Mouse (Mus musculus) limb, embryonic 10.5 days (tissue): ENCODE measurements around the gene Rftn1. TPM values are rescaled to one million over a fixed set of nuclear protein-coding genes. Genes with fewer than 3 reads are reported as not detected.

Experiments
- DNase-seq: peaks from one replicate; pipeline ENCODE4 v3.0.0-alpha.2; 2017; ENCODE audit warnings: low spot score
- H3K27ac ChIP-seq: fragments of 300-500 bp; sonication (generic); 2 replicates; pipeline ENCODE4 v1.5.1; 2016; ENCODE audit warnings: mild to moderate bottlenecking
- H3K27me3 ChIP-seq: fragments of 300-500 bp; sonication (generic); 2 replicates; pipeline ENCODE4 v1.6.1; 2016; ENCODE audit warnings: low read depth, mild to moderate bottlenecking; ENCODE audit not compliant: poor library complexity, severe bottlenecking
- H3K36me3 ChIP-seq: fragments of 300-500 bp; sonication (generic); 2 replicates; pipeline ENCODE4 v1.6.1; 2016; ENCODE audit warnings: mild to moderate bottlenecking, moderate library complexity
- H3K4me1 ChIP-seq: fragments of 300-500 bp; sonication (generic); 2 replicates; pipeline ENCODE4 v1.6.1; 2016
- H3K4me3 ChIP-seq: fragments of 300-500 bp; sonication (generic); 2 replicates; pipeline ENCODE4 v1.5.1; 2016; ENCODE audit warnings: mild to moderate bottlenecking, moderate library complexity
- H3K9me3 ChIP-seq: fragments of 300-500 bp; sonication (generic); replicated peaks from 2 replicates; pipeline ENCODE4 v1.6.1; 2016; ENCODE audit warnings: mild to moderate bottlenecking
- WGBS: fragments of 180-500 bp; shearing (Covaris S2); methylation state at CpG from one replicate; pipeline ENCODE4 v1.1.7; 2016; 5-methylcytosine and 5-hydroxymethylcytosine counted together
- polyA plus RNA-seq: library from polyadenylated mRNA; unstranded; fragments of >200 nt; fragmentation: Nextera tagmentation; extraction: Ambion mirVana; gene quantifications from 2 replicates; pipeline ENCODE4 v1.2.1, GENCODE M21; 2016

The Rftn1 gene
- polyA plus RNA-seq, 1 experiment from 2014 or later: 7.2 TPM

DNA sequence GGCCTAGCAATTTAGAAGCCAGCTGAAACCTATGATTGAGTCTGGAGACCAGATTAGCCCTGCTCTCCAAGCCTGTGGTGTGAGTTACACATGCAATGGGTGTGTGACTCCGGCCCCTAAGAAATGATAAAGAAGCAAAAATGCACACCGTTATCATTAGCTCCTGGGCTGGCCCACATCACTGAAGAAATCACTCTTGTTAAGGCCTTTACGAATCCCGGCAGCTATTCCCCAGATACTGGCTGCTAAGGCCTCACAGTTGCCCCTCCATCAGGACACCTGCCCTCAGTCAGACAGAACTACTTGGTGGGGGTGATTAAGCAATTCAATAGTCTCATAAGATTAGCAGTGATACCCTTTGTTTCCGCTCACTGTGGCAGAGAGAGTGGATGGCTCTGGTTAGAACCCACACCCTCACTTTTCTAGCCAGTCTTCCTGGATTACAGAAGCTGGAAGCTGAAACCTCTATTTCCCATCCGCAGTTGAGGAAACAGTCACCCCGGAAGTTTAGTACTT lies 39.2 kb downstream of the Rftn1 start:
- Histone ChIP-seq H3K36me3 (no peaks in the 10 kb centered on the region), H3K9me3 (no peaks in the 10 kb centered on the region), H3K27me3 (no peaks in the 10 kb centered on the region), H3K4me1 (peaks cover 12% of the 10 kb centered on the region; the same call in 1 of the 2 replicates), H3K27ac (no peak overlapping the region; the same call in 1 of the 2 replicates), H3K4me3 (no peak overlapping the region)
- WGBS: 87% methylated on average over 7 of the region's 7 CpGs
- no peak for DNase-seq

DNA sequence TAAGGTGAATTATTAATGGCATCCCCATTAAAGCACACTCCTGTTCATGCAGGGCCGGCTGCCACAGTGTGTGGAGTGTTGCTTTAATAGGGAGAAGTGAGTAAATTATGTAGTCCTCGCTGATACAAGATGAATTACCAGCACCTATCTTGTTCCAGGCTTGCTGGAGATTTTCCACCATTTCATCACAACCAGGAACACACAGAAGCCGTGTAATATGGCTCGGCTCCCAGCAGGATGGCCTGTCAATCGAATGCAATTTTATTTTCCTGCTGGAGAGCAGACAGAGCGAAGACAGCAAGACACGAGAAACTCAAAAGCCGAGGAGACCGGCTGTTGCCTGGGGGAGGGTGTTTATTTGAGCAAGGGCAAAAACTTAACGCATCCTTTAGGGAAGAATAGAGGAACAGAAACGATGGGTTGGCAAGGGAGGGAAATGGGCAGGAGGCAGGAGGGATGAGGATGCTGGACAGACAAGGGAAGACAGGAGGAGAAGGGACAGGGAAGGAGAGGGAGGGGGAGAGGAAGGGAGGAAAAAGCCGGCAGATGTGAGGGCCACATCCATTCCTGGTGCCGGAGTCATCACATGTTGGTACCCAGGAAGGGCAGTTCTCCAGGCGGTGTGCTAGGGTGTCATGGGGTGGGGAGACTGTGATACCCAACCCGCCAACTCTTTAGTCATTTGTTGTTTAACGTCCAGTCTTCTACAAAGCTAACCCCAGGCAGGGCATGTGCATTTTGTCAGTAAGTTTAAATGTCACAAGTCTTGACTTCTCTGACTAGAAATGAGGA lies 39.9 kb downstream of the Rftn1 start:
- 84% methylated on average over 16 of the region's 16 CpGs for WGBS

DNA sequence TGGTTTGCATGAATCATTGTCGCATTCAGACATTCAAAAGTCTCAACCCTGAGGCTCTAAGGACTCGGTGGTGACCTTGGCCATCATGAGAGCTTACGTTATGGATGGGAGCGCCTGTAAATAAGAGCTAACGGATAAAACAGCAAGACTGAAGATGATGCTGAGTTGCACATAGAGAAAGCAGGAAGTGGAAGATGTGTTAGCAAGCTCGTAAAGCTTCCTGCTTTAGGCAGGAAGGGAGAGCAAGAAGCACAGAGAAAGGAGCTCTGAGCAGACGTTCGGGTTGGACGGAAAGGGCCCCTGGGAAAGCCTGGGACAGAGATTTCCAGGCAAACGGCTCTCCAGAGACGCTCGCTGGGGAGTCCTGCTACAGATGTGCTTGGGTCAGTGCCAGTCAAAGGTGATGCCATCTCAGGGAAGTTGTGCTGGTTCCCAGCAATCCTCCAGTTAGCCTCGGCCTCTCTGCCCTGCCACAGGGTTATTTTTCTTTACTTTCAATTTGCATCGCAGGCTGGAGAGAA lies 40.7 kb downstream of the Rftn1 start:
- Histone ChIP-seq H3K27me3 (no peaks in the 10 kb centered on the region), H3K4me3 (no peak overlapping the region), H3K4me1 (peaks cover 12% of the 10 kb centered on the region; the same call in 1 of the 2 replicates), H3K36me3 (no peaks in the 10 kb centered on the region), H3K27ac (no peak overlapping the region), H3K9me3 (no peaks in the 10 kb centered on the region)
- no peak for DNase-seq
- WGBS: 83% methylated on average over 14 of the region's 14 CpGs

More for the DNA sequence above, 39.9 kb downstream of the Rftn1 start:
- H3K9me3 ChIP-seq: no peaks in the 10 kb centered on the region
- H3K36me3 ChIP-seq: no peaks in the 10 kb centered on the region
- no peak for DNase-seq
- H3K27ac ChIP-seq: no peak overlapping the region
- H3K4me1 ChIP-seq: peaks cover 12% of the 10 kb centered on the region; the same call in 1 of the 2 replicates
- H3K4me3 ChIP-seq: no peak overlapping the region
- no peaks in the 10 kb centered on the region for H3K27me3 ChIP-seq

DNA sequence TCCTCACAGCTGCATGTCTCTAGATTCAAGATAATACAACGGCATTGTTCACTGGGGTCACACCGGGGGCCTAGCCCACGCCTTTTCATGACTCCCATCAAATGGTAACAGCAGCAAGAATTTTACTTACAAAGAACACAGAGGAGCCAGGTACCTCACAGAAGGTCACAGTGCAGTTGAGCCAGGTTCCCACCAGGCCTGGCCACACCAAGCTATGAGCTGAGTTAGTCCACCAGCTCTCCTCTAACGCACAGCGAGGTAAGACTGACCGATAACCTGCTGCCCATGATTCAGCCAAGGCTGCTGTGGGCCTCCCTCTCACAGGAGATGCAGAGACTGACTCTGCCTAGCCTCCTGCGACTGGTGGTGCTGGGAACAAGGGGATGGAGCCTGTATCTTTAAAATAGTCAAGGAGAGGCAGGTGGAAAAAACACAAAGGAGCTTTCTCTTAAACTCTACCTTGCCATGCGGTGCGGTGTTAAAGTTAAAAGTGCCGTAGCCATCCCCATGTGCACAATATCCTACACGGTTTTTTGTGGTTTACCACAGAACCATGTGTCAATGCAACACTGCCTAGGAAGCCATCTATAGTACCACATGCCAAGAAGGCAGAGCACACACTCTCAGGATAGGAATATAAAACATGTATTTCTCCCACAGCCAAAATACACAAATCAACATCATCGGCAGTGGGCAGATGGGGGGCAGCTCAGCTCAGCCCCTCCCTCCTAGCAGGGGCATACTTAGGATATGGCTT lies 42.5 kb downstream of the Rftn1 start:
- DNase-seq: no peak
- peaks cover 12% of the 10 kb centered on the region; the same call in 1 of the 2 replicates for H3K4me1 ChIP-seq
- no peak overlapping the region for H3K4me3 ChIP-seq
- no peaks in the 10 kb centered on the region for H3K36me3 ChIP-seq
- H3K9me3 ChIP-seq: no peaks in the 10 kb centered on the region
- no peaks in the 10 kb centered on the region for H3K27me3 ChIP-seq
- no peak overlapping the region for H3K27ac ChIP-seq
- WGBS: 94% methylated on average over 12 of the region's 12 CpGs

DNA sequence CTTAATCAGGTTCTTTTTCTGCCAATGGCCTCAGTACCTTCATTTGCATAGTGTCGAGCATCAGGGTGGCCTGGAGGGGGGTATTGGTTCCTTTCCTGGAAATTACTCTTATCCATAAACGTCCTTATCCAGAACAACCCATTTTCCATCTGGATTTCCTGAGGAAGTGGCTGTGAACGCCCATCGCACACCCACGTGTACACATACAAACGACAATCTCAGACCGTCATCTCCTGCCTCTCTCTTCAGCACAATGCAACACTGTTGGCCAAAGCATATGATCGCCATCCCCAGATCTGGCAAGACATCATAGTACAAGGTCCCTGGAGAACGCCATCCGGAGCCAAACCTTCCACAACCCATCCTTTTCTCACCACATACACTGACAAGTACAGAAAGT lies 47.1 kb downstream of the Rftn1 start:
- H3K4me3 ChIP-seq: no peak overlapping the region
- no peaks in the 10 kb centered on the region for H3K9me3 ChIP-seq
- no peak overlapping the region for H3K27ac ChIP-seq
- no peak for DNase-seq
- 93% methylated on average over 10 of the region's 10 CpGs for WGBS
- H3K27me3 ChIP-seq: no peaks in the 10 kb centered on the region
- H3K36me3 ChIP-seq: no peaks in the 10 kb centered on the region
- H3K4me1 ChIP-seq: peaks cover 13% of the 10 kb centered on the region

DNA sequence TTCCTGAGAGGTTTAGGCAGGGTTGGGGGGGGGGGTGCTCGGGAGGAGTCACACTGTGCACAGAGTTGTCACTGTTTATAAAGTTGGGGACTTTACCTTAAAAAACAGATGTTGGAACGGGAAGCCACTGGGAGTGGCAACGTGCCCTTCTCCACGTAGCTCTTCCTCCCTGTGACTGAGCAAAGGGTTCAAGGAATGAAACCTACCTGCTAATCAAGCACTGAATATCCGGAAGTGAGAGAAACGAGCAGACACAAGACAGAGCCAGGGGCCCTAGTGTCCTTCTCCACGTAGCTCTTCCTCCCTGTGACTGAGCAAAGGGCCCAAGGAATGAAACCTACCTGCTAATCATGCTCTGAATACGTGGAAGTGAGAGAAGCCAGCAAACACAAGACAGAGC lies 47.9 kb downstream of the Rftn1 start:
- WGBS: 82% methylated on average over 8 of the region's 8 CpGs
- Histone ChIP-seq H3K36me3 (no peaks in the 10 kb centered on the region), H3K27ac (no peak overlapping the region), H3K27me3 (no peaks in the 10 kb centered on the region), H3K4me3 (no peak overlapping the region), H3K9me3 (no peaks in the 10 kb centered on the region), H3K4me1 (peaks cover 13% of the 10 kb centered on the region)
- DNase-seq: no peak

DNA sequence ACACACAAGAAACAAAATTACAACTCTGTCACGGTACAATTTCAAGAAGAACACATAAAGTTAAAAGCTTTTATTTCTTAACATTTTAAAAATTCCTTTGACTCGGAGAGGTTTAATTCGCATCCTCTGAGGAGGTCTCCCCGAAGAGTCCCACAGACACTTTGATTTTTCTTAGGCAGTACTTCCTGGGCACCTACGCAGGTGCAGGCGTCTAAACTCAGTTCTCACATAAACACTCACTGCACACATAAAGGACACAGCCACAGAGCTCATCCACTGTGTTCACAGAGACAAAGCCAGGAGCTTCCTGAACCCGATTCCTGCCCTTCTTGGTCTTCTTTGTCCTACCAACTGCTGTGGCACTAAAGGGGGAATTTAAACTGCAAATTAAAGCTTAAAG lies 48.3 kb downstream of the Rftn1 start:
- H3K4me3 ChIP-seq: no peak overlapping the region
- WGBS: 94% methylated on average over 7 of the region's 7 CpGs
- no peak for DNase-seq
- H3K36me3 ChIP-seq: no peaks in the 10 kb centered on the region
- no peaks in the 10 kb centered on the region for H3K27me3 ChIP-seq
- H3K4me1 ChIP-seq: peaks cover 13% of the 10 kb centered on the region
- no peak overlapping the region for H3K27ac ChIP-seq
- H3K9me3 ChIP-seq: no peaks in the 10 kb centered on the region

DNA sequence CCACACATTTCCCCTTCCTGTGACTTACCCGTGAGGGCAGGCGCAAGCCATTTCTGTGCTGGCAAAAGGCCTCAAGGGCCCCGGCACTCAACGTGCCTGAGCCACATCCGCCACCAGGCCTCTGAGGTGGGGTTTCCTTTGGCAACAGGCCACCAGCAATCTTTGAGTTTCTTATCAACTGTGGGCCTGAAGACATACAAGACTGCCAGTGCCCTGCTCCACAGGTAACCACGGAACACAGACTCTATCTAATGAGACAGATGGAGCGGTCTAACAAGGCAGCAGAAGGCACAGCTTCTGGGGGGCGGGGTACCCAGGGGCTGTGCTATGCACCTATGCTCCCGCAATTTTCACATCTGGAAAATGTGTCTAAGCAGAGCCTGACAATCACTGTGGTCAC lies 54.4 kb downstream of the Rftn1 start:
- H3K4me1 ChIP-seq: peaks cover 30% of the 10 kb centered on the region
- no peak overlapping the region for H3K4me3 ChIP-seq
- peak overlapping the region; percentile 44; the same call in 1 of the 2 replicates for H3K27ac ChIP-seq
- no peaks in the 10 kb centered on the region for H3K9me3 ChIP-seq
- WGBS: 76% methylated on average over 9 of the region's 9 CpGs
- H3K36me3 ChIP-seq: no peaks in the 10 kb centered on the region
- no peaks in the 10 kb centered on the region for H3K27me3 ChIP-seq
- DNase-seq: no peak

DNA sequence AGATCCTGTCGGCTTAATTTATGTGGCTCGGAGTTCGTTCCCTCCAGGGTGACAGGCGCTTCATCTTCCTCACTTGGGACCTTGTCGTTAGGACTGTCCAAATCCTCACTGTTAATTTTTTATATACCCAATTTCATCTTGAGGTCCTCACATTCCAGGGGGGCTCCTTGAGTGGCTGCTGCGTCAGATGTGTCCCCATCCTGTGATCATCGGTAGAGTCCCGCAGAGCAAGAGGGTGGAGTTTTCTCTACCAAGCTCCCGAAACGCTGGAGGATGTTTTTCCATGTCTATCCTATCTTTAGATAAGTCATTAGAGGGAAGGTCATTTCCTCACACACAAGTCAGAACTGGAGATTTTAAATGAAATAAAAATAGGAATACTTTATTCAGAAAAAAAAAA lies 55.0 kb downstream of the Rftn1 start:
- no peaks in the 10 kb centered on the region for H3K36me3 ChIP-seq
- no peak overlapping the region for H3K4me3 ChIP-seq
- H3K27ac ChIP-seq: no peak overlapping the region
- H3K27me3 ChIP-seq: no peaks in the 10 kb centered on the region
- H3K9me3 ChIP-seq: no peaks in the 10 kb centered on the region
- H3K4me1 ChIP-seq: peaks cover 30% of the 10 kb centered on the region
- no peak for DNase-seq
- 84% methylated on average over 10 of the region's 10 CpGs for WGBS

DNA sequence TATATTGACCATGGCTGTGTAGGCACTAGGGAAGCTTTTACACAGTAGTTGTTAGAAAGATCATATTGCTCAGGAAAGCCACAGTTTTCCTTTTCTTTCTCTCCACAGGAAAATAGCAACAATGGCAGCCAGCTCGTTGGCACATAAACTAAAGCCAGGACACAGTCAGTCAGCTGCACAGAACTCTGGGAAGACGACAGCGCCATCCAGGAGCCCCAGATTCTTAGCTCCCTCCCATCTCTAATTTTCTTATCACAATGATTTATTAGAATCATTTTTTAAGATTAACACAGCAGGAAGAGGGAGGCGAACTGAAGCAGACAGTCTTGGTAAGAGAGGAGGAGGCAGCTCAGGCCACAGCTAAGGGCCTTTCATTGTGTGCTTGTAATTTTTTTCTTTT lies 58.8 kb downstream of the Rftn1 start:
- H3K36me3 ChIP-seq: no peaks in the 10 kb centered on the region
- DNase-seq: no peak
- H3K27me3 ChIP-seq: no peaks in the 10 kb centered on the region
- H3K4me1 ChIP-seq: peaks cover 32% of the 10 kb centered on the region
- H3K9me3 ChIP-seq: no peaks in the 10 kb centered on the region
- no peak overlapping the region for H3K4me3 ChIP-seq
- WGBS: 76% methylated on average over 4 of the region's 4 CpGs
- H3K27ac ChIP-seq: no peak overlapping the region

DNA sequence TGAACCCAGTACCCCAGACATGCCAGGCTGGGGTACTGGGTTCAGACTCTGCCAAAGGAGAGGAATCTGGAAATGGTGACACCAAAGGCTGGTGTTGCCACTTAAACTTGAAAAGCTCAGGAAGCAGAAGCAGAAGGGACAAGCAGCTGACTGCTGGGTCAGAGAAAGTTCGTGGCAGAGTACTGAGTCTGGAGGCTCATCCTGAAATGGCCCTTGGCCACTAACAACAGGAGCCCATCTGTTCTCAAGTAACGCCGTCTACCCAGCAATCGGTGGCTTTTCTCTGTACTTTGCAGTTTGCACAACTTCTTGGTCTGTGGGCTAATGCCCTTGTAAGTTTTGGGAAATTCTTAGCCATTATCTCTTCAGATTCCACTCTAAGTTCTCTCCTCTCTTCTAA lies 60.1 kb downstream of the Rftn1 start:
- Histone ChIP-seq H3K4me3 (no peak overlapping the region), H3K36me3 (no peaks in the 10 kb centered on the region), H3K27ac (no peak overlapping the region), H3K9me3 (no peaks in the 10 kb centered on the region), H3K4me1 (peaks cover 27% of the 10 kb centered on the region), H3K27me3 (no peaks in the 10 kb centered on the region)
- WGBS: 72% methylated on average over 4 of the region's 4 CpGs
- no peak for DNase-seq

DNA sequence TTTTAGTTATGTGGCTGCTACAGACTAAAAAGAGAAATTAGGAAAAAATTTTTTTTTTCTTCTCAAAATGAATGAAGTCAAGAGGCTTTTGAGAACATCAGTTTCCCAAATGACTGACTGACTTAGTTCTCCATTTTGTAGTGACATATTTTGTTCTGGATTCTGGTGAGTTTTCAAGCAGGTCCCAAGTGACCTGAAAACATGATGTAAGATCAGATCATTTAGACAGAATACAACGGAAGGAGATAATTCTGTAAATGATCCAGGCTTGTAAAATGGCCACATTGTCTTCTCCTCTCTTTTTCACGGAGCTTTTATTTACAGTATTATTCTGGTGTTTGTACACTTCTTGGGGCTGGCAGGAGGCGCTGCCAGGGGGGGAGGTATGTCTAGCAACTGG lies 62.1 kb downstream of the Rftn1 start:
- H3K27ac ChIP-seq: no peak overlapping the region
- H3K27me3 ChIP-seq: no peaks in the 10 kb centered on the region
- no peaks in the 10 kb centered on the region for H3K36me3 ChIP-seq
- H3K9me3 ChIP-seq: no peaks in the 10 kb centered on the region
- no peak for DNase-seq
- no peak overlapping the region for H3K4me3 ChIP-seq
- peaks cover 28% of the 10 kb centered on the region for H3K4me1 ChIP-seq
- WGBS: 88% methylated on average over 3 of the region's 3 CpGs
